Mouse (Mus musculus): ENCODE measurements at regions not wholly inside any gene's neighbourhood (a gene's known extent, or its start where the extent isn't known, plus 50 kb on each side); places are given as distances from the start of the nearest gene placed in this dataset.
"Not testable (repeated sequence)": the region's sequence is repeated elsewhere in the genome, so short reads cannot be mapped to it uniquely, and the experiment has no call there.

GRCm38 (mm10) chr14:74201710-74202109 lies 438.9 kb upstream of the Htr2a start:
- peak in 1 of 2 experiments; percentile 7 for DNase-seq (ENCODE audit: low spot score in 2 of 2)

GRCm38 (mm10) chr14:74205011-74205410 lies 435.6 kb upstream of the Htr2a start:
- peak in 1 of 2 experiments; percentile 11 for DNase-seq (ENCODE audit: low spot score in 2 of 2)

- DNase-seq (ENCODE audit: low spot score in 2 of 2), result no peak
These were observed 422.7 kb upstream of the Htr2a start for GRCm38 (mm10) chr14:74217914-74218446.

GRCm38 (mm10) chr14:74219761-74220160 lies 420.9 kb upstream of the Htr2a start:
- DNase-seq (ENCODE audit: low spot score in 2 of 2), result no peak

DNA sequence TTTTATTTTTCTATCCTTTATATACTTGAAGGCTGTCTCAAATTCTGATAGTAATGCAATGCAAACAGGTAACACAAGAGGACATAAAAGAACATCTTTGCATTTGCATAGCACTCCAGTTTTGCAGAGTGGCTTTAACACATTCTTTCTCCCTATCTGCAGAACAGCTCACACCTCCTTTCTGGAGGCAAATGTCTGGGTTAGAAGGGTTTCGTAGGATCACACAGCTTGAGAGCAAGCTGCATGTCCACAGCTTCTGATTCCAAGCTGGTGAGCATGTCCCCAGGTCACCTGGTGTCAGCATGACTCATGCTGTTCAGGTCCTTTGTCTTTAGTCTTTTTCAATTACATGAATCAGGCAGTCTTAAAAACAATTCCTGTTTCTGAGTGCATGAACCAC lies 418.5 kb upstream of the Htr2a start:
- no peak for DNase-seq (ENCODE audit: low spot score in 2 of 2)

DNA sequence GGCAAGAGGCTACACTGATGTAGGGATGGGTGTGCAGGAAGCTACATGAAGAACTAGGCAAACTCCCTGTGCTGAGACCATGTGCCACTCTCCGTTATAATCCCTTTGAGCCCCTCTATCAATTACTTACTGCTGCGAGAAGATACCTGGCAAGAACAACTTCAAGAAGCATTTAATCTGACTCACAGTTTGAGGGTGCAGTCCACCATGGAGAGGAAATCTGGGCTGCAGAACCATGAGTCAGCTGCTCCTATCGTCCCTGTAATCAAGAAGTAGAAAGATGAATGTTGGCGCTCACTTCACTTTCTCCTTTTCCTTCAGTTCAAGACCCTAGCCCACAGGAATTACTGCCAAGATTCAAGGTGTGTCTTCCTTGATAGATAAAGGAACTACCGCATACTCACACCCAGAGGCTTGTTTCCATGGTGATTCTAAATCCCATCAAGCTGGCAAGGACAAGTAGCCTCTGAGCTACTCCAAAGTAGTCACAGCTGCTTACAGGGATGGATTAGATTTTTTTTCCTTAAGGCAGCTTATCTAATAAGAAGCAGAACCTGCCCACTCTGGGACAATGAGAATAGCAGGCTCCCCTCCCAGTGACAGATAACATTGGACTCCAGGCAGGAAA lies 411.0 kb upstream of the Htr2a start:
- no peak for DNase-seq (ENCODE audit: low spot score in 2 of 2)

DNA sequence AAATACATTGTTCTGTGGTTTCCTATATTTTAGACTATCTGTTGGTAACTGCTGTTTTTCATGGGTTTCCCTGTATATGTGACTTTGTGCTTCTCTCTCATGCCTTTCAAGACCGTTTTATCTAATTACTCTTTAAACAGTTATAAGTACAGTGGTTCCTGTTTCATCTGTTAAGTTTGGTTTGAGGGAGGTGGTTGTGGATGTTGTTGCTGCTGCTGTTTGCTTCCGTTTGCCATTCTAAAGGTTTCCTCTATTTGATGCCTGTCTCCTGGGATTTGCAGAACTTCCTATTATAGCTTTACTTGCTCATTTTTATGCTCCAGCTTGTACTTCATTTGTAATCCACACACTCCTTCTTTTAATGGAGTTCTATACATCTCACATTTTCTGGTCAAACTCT lies 400.4 kb upstream of the Htr2a start:
- no peak for DNase-seq (ENCODE audit: low spot score in 2 of 2)

- DNase-seq (ENCODE audit: low spot score in 2 of 2), result no peak
These were observed 391.3 kb upstream of the Htr2a start for GRCm38 (mm10) chr14:74249263-74249878.

DNA sequence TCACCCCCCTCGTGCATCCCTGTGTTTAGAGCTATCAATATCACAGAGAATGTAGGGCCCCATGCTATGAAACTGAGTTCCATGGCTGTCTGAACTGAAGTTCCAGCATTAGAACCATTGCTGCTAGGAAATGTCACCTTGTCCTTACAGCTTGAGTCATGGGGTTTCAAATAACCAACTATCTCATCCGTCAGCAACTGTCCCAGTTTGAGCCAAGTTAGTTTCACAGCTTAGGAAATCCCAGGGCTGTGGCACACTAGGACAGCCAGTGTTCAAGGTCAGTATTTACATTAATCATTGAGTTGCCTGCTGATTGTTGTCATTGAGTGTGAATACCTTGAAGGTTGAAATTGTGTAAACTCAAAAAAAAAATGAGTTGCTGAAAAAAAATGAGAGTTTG lies 390.6 kb upstream of the Htr2a start:
- DNase-seq (ENCODE audit: low spot score in 2 of 2), result no peak

DNA sequence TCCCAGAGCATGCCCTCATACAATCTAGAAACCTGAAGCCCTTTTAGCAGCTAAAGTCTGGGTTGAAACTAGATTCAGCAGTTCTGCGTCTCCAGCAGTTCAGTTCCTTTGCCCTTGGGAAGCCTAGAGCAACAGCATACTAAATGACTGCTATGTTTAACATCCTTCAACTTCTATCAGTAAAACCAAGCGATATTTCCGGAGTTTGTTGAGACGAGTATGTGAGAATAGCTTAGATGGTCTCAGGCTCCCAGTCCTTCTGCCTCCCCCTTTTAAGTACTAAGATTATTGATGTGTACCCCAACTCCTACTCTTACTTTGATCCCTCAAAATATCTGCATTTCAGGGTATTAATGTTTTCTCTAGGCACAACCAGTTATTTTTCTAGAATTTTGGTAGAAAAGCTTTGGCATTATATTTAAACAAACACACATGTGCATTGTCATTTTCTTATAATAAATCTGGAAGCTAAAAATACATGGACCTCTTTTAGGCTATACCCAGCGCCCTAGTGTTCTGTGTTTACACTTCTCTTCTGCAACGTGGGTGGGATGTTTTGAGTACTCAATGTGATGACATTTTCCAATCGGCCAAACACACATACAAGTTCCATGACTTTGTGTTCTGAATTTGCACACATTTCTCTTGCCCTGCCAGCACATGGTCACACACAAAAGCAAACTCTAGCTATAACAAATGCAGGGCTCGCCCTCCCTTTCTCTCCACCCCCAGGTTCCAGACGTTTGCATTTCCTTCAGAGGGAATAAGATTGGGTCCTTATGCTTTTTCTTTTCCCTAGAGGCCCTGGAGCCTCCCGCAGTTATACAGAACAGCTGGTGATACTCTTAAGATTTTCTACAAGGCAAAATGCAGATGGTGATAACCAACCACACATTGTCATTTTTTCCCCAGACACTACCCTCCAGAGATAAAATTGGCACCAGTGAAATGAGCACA lies 388.2 kb upstream of the Htr2a start:
- DNase-seq (ENCODE audit: low spot score in 2 of 2), result peak; percentile 52 to 69

GRCm38 (mm10) chr14:74255000-74255399 lies 385.6 kb upstream of the Htr2a start:
- no peak for DNase-seq (ENCODE audit: low spot score in 2 of 2)

GRCm38 (mm10) chr14:74259437-74259836 lies 381.2 kb upstream of the Htr2a start:
- no peak for DNase-seq (ENCODE audit: low spot score in 2 of 2)

- no peak for DNase-seq (ENCODE audit: low spot score in 2 of 2)
These were observed 373.6 kb upstream of the Htr2a start for GRCm38 (mm10) chr14:74267086-74267485.

DNA sequence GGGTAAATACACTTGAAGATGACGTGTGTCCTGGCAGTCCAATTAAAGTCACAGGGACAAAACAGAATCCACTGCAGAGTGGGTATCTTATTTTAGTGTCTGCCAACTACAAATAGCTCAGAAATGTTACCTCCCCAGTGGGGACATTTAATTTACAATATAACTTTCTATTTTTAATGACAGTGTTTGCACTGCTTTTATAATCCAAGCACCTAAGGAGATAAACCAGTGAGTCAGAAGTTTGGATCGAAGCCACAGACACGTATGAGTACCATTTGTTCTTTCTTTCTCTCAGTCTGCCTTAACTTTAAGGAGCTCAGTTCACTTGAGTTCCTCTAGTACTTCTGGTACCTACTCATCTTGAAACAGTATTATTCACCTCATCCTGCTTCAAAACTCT lies 346.1 kb upstream of the Htr2a start:
- DNase-seq (ENCODE audit: low spot score in 2 of 2), result peak; percentile 8 to 24

GRCm38 (mm10) chr14:74304483-74304882 lies 336.2 kb upstream of the Htr2a start:
- no peak for DNase-seq (ENCODE audit: low spot score in 2 of 2)

DNA sequence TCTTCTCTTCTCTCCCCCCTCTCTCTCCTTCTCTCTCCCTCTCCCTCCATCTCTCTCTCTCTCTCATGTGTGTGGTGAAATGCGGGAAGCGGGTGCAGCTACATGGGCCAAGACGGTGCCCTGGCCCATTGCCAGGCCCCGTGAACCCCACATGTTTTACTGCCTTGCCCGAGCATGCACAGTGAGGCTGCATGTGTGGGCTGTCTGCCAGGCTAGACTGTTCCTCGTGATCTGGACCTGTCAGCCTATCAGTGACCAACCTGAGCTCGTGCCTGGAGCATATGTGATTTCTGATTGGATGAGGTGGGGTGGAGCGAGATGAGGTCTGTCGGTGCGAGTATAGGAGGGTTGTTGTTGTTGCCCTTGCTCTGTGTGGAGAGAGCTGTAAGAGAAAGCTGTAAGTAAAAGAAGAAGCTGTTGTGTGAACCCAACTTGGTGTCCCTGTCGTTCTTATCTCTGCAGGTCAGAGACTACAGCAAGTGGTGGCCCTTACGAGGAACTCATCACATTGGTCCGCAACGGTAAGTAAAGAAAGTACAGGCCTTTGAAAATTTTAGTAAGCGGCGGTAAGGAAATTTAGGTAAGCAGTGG lies 333.8 kb upstream of the Htr2a start:
- DNase-seq (ENCODE audit: low spot score in 2 of 2), result no peak

- DNase-seq (ENCODE audit: low spot score in 2 of 2), result not testable (repeated sequence)
These were observed 331.2 kb upstream of the Htr2a start for GRCm38 (mm10) chr14:74309451-74309850.

DNA sequence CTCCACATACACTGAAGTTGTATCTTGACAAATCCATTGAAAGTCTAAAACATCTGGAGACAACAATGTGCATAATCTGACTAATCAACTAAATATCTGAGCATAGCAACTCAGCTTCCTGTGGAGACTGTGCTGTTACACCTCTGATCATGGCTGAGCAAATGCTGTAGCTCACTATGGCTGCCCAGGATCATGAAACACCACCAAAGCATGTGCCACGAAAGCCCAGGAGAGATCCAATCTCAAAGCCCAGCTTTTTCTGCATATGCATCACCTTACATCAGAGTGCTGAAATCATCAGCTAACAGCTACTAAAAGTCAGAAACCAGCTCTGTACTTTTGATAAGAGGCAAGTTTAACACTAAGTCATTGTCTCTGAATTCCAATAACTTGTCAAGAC lies 313.3 kb upstream of the Htr2a start:
- DNase-seq (ENCODE audit: low spot score in 2 of 2), result no peak

DNA sequence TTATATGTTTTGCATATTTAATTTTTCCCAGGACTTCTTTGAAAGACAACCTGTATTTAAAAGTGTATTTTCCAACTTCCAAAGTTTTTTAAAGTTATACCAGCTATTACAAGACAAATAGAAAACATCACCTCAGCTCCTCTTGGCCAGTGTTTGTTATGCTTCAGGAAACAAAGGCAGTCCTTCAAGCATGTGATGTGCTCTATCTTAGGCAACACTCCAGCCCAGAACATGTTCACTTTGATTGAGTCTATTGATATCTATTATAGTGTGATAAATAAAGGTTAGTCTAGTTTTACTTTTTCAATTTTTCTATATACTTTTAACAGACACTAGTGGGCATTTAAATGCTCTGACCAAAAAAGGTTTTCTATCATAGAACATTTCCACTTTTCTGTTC lies 289.9 kb upstream of the Htr2a start:
- no peak for DNase-seq (ENCODE audit: low spot score in 2 of 2)

DNA sequence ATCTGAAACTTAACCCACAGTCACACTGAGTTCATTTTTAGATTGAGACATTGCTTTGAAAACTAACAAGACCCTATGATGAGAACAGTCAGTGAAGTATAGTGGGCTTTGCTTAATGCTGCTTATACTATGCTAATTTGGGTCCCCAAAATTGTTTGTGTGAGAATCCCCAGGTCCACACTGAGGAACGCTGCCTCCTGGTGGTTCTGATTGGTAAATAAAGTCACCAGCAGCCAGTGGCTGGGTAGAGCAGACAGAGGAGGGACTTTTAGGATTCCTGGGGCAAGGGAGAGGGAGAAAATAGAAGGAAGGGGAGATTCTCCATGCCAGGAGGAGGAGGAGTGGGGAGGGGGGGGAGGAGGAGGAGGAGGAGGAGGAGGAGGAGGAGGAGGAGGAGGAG lies 288.4 kb upstream of the Htr2a start:
- DNase-seq (ENCODE audit: low spot score in 2 of 2), result no peak

GRCm38 (mm10) chr14:74358730-74359444 lies 281.8 kb upstream of the Htr2a start:
- DNase-seq (ENCODE audit: low spot score in 2 of 2), result no peak
